24 mouse cellular contexts compared by ENCODE assay signal in the genomic region with DNA sequence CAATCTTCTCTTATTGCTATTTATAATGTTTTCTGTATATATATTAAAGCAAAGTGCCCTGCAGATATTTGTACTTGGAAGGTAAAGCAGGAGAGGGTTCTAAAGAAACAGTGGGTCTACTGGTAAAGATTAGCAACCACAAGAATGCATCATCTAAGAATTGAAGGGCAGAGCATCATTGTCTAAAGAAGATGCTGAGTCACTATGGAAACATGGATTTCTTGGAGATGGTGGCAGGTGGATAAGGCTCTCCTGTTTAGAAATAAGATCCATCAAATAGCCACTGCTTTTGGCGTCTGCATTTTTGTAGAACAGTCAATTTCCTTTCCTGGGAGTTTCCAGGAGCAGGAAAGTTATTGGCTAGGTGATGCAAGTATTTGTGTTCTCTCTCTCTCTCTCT. TPM values are rescaled to one million over a fixed set of nuclear protein-coding genes. Genes with fewer than 3 reads are reported as not detected.
"Had no signal": no experiment of that assay in that cellular context is flagged by ENCODE, and none has a peak within 500 bp of the region (broad histone marks: within the 10 kb centered on the region; RNA-seq: fewer than 3 reads in every experiment).

No protein-coding gene starts in this region.

- H3K4me3 ChIP-seq: neural tube, embryonic 12.5 days; neural tube, embryonic 13.5 days; neural tube, embryonic 15.5 days; stomach, embryonic 15.5 days had no signal

- H3K36me3 ChIP-seq: neural tube, embryonic 12.5 days; neural tube, embryonic 13.5 days; neural tube, embryonic 15.5 days; stomach, embryonic 15.5 days had no signal

- H3K27ac ChIP-seq: neural tube, embryonic 12.5 days; neural tube, embryonic 13.5 days; neural tube, embryonic 15.5 days; stomach, embryonic 15.5 days; stomach, postnatal 0 days had no signal

- H3K4me2 ChIP-seq: neural tube, embryonic 12.5 days; neural tube, embryonic 13.5 days; neural tube, embryonic 15.5 days; stomach, embryonic 15.5 days had no signal

- H3K27me3 ChIP-seq: neural tube, embryonic 12.5 days; neural tube, embryonic 13.5 days; neural tube, embryonic 15.5 days; stomach, embryonic 15.5 days had no signal

- DNase-seq: retina, postnatal 1 day; right cerebral cortex, adult 18-20 months; right cerebral cortex, postnatal 14 days; right cerebral cortex, postnatal 25 days; right cerebral cortex, postnatal 4 days; spleen, adult 18-20 months; thymus, adult 2 months; thymus, postnatal 14 days; thymus, postnatal 25 days; thymus, postnatal 36 days; thymus, postnatal 4 days had no signal

- H3K4me1 ChIP-seq: neural tube, embryonic 12.5 days; neural tube, embryonic 13.5 days; neural tube, embryonic 15.5 days; stomach, embryonic 15.5 days had no signal

- H3K9ac ChIP-seq: neural tube, embryonic 12.5 days; neural tube, embryonic 13.5 days; neural tube, embryonic 15.5 days; stomach, embryonic 15.5 days had no signal

- H3K9me3 ChIP-seq: neural tube, embryonic 12.5 days; neural tube, embryonic 13.5 days; neural tube, embryonic 15.5 days; stomach, embryonic 15.5 days had no signal

RNA-seq across cellular contexts. Expression of gene Olfr223, which starts 9.2 kb away (rescaled TPM):
- polyA plus RNA-seq: neural tube, embryonic 12.5 days; neural tube, embryonic 13.5 days; neural tube, embryonic 14.5 days; neural tube, embryonic 15.5 days; small intestine, adult 2 months; spleen, adult 2 months; stomach, embryonic 14.5 days; stomach, embryonic 15.5 days; stomach, embryonic 16.5 days; stomach, postnatal 0 days; testis, adult 2 months; thymus, adult 2 months; thymus, postnatal 0 days; urinary bladder, adult 2 months had no signal

RNA-seq across cellular contexts. Expression of gene Olfr222, which starts 26.3 kb away (rescaled TPM):
- polyA plus RNA-seq: neural tube, embryonic 12.5 days; neural tube, embryonic 13.5 days; neural tube, embryonic 15.5 days; small intestine, adult 2 months; spleen, adult 2 months; stomach, embryonic 14.5 days; stomach, embryonic 15.5 days; stomach, embryonic 16.5 days; stomach, postnatal 0 days; thymus, postnatal 0 days; urinary bladder, adult 2 months had no signal
